Mouse (Mus musculus): Measurements from ENCODE around the gene Cacna1e.

The Cacna1e gene

DNA sequence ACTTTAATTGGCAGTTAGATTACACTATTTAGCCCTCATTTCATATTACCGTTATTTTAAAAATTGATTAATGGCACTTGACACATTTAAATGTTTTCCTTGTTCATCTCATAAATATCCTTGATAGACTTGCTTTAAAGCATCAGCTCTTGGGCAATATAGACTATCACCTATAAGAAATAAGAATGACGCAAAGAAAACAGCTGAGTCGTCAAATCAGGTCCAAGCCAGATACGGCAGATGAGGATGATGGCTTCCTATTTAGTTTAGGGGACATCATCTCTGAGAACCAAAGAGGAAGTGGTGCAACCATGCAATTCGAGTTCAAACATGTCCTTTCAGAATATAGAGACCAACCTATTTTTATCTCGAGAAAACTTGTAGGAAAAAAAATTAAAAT, 492.3 kb downstream of the Cacna1e start:
- no peak for DNase-seq (ENCODE audit: low spot score in 2 of 2)
